Mouse (Mus musculus): ENCODE data around the gene Trpm2. TPM values are rescaled to one million over a fixed set of nuclear protein-coding genes. Genes with fewer than 3 reads are reported as not detected.
A peak's percentile ranks its signal among the peaks of the same experiment; 100 is the strongest.

The Trpm2 gene
- polyA plus RNA-seq, 1 experiment from 2014 or later = 0.34 TPM

- ATAC-seq (replicated peaks; ENCODE audit: insufficient number of reproducible peaks, insufficient read depth, low FRiP score, low read depth) = no peak
- Histone ChIP-seq H3K27ac (no peak overlapping the region), H3K4me2 (peak overlapping the region; percentile 97), H3K9ac (no peak overlapping the region), H3K4me3 (peak overlapping the region; percentile 64; the same call in 1 of the 2 replicates), H3K9me3 (replicated peaks) (no peaks in the 10 kb centered on the region), H3K4me1 (replicated peaks) (peaks cover 14% of the 10 kb centered on the region), H3K27me3 (peaks cover 17% of the 10 kb centered on the region), H3K36me3 (no peaks in the 10 kb centered on the region)
- 86% methylated on average over 27 of the region's 27 CpGs for WGBS
These were observed 69.2 kb downstream of the Trpm2 start for GRCm38 (mm10) chr10:77900903-77901818.

DNA sequence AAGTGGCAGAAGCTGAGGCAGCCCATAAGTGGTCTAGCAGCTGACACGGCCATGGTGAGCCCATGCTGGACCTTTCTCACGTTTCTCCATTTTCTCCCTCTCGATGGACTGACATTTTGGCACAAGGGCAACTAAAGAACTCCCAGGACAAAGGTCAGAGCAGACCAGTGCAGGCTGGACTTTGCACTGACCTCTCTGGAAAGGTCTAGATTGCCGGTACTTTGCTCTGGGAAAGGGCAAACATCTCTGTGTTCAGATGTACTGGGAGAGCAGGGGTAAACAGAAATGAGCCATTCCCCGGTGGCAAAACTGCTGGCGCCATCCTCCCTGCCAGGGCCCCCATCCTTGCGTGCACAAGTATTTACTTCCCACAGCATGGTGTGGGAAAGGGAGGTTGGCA lies 70.2 kb downstream of the Trpm2 start:
- peaks cover 17% of the 10 kb centered on the region for H3K27me3 ChIP-seq
- no peaks in the 10 kb centered on the region for H3K36me3 ChIP-seq
- 82% methylated on average over 7 of the region's 7 CpGs for WGBS
- H3K4me2 ChIP-seq = no peak overlapping the region
- H3K9me3 ChIP-seq (replicated peaks) = no peaks in the 10 kb centered on the region
- no peak for ATAC-seq (replicated peaks; ENCODE audit: insufficient number of reproducible peaks, insufficient read depth, low FRiP score, low read depth)
- peaks cover 14% of the 10 kb centered on the region for H3K4me1 ChIP-seq (replicated peaks)
- no peak overlapping the region for H3K27ac ChIP-seq
- no peak overlapping the region for H3K4me3 ChIP-seq
- no peak overlapping the region for H3K9ac ChIP-seq

- no peaks in the 10 kb centered on the region for H3K4me1 ChIP-seq (replicated peaks)
- ATAC-seq (replicated peaks; ENCODE audit: insufficient number of reproducible peaks, insufficient read depth, low FRiP score, low read depth) = peak; percentile 24; the same call in 1 of the 2 replicates
- no peaks in the 10 kb centered on the region for H3K9me3 ChIP-seq (replicated peaks)
- H3K27ac ChIP-seq = no peak overlapping the region
- WGBS = 29% methylated on average over 5 of the region's 5 CpGs
- H3K27me3 ChIP-seq = peaks cover 1% of the 10 kb centered on the region; the same call in 1 of the 2 replicates
- no peaks in the 10 kb centered on the region for H3K36me3 ChIP-seq
- H3K4me3 ChIP-seq = no peak overlapping the region
- no peak overlapping the region for H3K4me2 ChIP-seq
- no peak overlapping the region for H3K9ac ChIP-seq
These were observed 74.8 kb downstream of the Trpm2 start for GRCm38 (mm10) chr10:77895562-77895961.

DNA sequence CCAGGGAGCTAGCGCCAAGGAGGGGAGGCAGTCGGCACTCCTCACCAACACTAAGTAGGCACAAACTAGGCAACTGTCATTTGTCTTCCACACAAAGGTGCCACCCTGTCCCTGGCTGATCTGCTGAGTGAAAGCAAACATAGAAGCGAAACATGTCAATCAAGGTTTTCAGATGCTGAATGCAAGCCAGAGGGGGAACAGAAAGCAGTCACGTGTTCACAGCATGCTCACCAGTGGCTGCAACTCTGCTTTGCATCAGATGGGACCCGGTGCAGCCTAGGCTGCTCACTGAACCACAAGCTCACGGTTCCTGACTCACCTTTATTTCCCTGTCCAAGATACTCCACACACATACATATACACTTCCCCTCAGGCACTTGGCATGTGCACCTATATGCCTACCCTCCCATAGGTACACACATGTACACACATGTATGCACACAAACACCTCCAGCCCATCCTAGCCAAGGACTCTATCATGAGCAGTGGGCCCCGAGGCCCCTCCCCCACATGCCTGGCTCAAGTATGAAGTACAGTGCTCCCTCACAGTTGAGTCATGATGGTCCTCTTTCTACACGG lies 79.3 kb downstream of the Trpm2 start:
- H3K9ac ChIP-seq = no peak overlapping the region
- WGBS = 80% methylated on average over 8 of the region's 8 CpGs
- ATAC-seq (replicated peaks; ENCODE audit: insufficient number of reproducible peaks, insufficient read depth, low FRiP score, low read depth) = no peak
- peaks cover 13% of the 10 kb centered on the region for H3K27me3 ChIP-seq
- H3K4me2 ChIP-seq = no peak overlapping the region
- no peaks in the 10 kb centered on the region for H3K4me1 ChIP-seq (replicated peaks)
- no peaks in the 10 kb centered on the region for H3K36me3 ChIP-seq
- no peaks in the 10 kb centered on the region for H3K9me3 ChIP-seq (replicated peaks)
- no peak overlapping the region for H3K4me3 ChIP-seq
- H3K27ac ChIP-seq = no peak overlapping the region

GRCm38 (mm10) chr10:77886007-77886747 lies 84.2 kb downstream of the Trpm2 start:
- ATAC-seq (replicated peaks; ENCODE audit: insufficient number of reproducible peaks, insufficient read depth, low FRiP score, low read depth) = no peak
- 41% methylated on average over 12 of the region's 12 CpGs for WGBS

DNA sequence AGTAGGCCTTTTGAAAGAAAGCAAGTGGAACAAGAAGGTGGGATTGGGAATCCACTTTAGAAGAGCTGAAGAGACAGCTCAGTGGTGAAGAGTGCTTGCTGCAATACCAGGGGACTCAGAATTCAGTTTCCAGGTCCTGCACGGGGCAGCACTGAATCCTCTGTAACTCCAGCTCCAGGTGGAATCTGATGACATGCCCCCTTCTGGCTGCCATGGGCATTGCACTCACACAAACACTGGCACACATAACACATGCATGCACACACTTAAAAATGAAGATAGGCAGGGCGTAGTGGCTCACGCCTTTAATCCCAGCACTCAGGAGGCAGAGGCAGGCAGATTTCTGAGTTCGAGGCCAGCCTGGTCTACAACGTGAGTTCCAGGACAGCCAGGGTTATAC lies 87.8 kb downstream of the Trpm2 start:
- Histone ChIP-seq H3K36me3 (no peaks in the 10 kb centered on the region), H3K9ac (no peak overlapping the region), H3K27ac (no peak overlapping the region), H3K4me3 (no peak overlapping the region), H3K9me3 (replicated peaks) (no peaks in the 10 kb centered on the region), H3K27me3 (peaks cover 20% of the 10 kb centered on the region), H3K4me1 (replicated peaks) (no peaks in the 10 kb centered on the region), H3K4me2 (no peak overlapping the region)
- no peak for ATAC-seq (replicated peaks; ENCODE audit: insufficient number of reproducible peaks, insufficient read depth, low FRiP score, low read depth)
- WGBS = 77% methylated on average over 5 of the region's 5 CpGs

More at GRCm38 (mm10) chr10:77886007-77886747, 84.2 kb downstream of the Trpm2 start:
- no peak overlapping the region for H3K9ac ChIP-seq
- H3K36me3 ChIP-seq = no peaks in the 10 kb centered on the region
- H3K4me1 ChIP-seq (replicated peaks) = no peaks in the 10 kb centered on the region
- H3K9me3 ChIP-seq (replicated peaks) = no peaks in the 10 kb centered on the region
- no peak overlapping the region for H3K4me3 ChIP-seq
- no peak overlapping the region for H3K4me2 ChIP-seq
- peaks cover 21% of the 10 kb centered on the region for H3K27me3 ChIP-seq
- H3K27ac ChIP-seq = no peak overlapping the region

- no peak overlapping the region for H3K4me3 ChIP-seq
- WGBS = 59% methylated on average over 3 of the region's 3 CpGs
- no peak overlapping the region for H3K27ac ChIP-seq
- H3K9ac ChIP-seq = no peak overlapping the region
- no peaks in the 10 kb centered on the region for H3K36me3 ChIP-seq
- ATAC-seq (replicated peaks; ENCODE audit: insufficient number of reproducible peaks, insufficient read depth, low FRiP score, low read depth) = no peak
- no peaks in the 10 kb centered on the region for H3K9me3 ChIP-seq (replicated peaks)
- no peaks in the 10 kb centered on the region for H3K4me1 ChIP-seq (replicated peaks)
- no peak overlapping the region for H3K4me2 ChIP-seq
- peaks cover 4% of the 10 kb centered on the region; the same call in 1 of the 2 replicates for H3K27me3 ChIP-seq
These were observed 90.1 kb downstream of the Trpm2 start for GRCm38 (mm10) chr10:77880305-77880704.

- H3K9me3 ChIP-seq (replicated peaks) = no peaks in the 10 kb centered on the region
- no peak overlapping the region for H3K27ac ChIP-seq
- H3K4me1 ChIP-seq (replicated peaks) = no peaks in the 10 kb centered on the region
- H3K4me2 ChIP-seq = no peak overlapping the region
- 55% methylated on average over 6 of the region's 6 CpGs for WGBS
- peaks cover 2% of the 10 kb centered on the region; the same call in 1 of the 2 replicates for H3K27me3 ChIP-seq
- H3K9ac ChIP-seq = no peak overlapping the region
- no peaks in the 10 kb centered on the region for H3K36me3 ChIP-seq
- ATAC-seq (replicated peaks; ENCODE audit: insufficient number of reproducible peaks, insufficient read depth, low FRiP score, low read depth) = no peak
- no peak overlapping the region for H3K4me3 ChIP-seq
These were observed 91.4 kb downstream of the Trpm2 start for GRCm38 (mm10) chr10:77878985-77879384.

DNA sequence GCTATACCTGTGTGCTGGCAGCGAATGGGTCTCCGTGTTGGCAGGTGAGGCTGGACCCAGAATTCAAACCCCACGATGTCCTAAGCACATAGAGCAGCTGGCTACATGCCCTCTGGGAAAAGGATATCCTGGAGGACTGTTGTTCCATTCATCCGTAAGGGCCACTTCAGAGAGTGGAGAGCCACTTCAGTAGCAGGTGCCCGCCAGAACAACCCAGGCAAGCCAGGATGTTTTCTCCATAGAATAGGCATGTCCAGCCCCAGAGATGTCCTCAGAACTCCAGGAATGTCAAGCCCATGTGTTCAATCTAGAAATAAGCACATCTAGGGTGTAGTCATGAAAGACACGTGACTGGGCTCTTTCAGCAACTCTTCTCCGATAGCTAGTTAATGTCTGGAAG lies 100.7 kb downstream of the Trpm2 start:
- Histone ChIP-seq H3K9me3 (replicated peaks) (no peaks in the 10 kb centered on the region), H3K27ac (no peak overlapping the region), H3K4me3 (no peak overlapping the region), H3K4me1 (replicated peaks) (no peaks in the 10 kb centered on the region), H3K27me3 (0 out of 2 replicates have a peak, but pooled peaks cover 5% of the 10 kb centered on the region), H3K36me3 (no peaks in the 10 kb centered on the region), H3K4me2 (no peak overlapping the region), H3K9ac (no peak overlapping the region)
- 79% methylated on average over 7 of the region's 7 CpGs for WGBS
- no peak for ATAC-seq (replicated peaks; ENCODE audit: insufficient number of reproducible peaks, insufficient read depth, low FRiP score, low read depth)

- Histone ChIP-seq H3K36me3 (no peaks in the 10 kb centered on the region), H3K27me3 (0 out of 2 replicates have a peak, but pooled peaks cover 5% of the 10 kb centered on the region), H3K27ac (no peak overlapping the region), H3K4me2 (no peak overlapping the region), H3K9ac (no peak overlapping the region), H3K9me3 (replicated peaks) (no peaks in the 10 kb centered on the region), H3K4me1 (replicated peaks) (no peaks in the 10 kb centered on the region), H3K4me3 (no peak overlapping the region)
- 6% methylated on average over 1 of the region's 1 CpGs for WGBS
- no peak for ATAC-seq (replicated peaks; ENCODE audit: insufficient number of reproducible peaks, insufficient read depth, low FRiP score, low read depth)
These were observed 102.8 kb downstream of the Trpm2 start for GRCm38 (mm10) chr10:77867546-77867945.

- H3K4me2 ChIP-seq = peak overlapping the region; percentile 33; the same call in 1 of the 2 replicates
- H3K9me3 ChIP-seq (replicated peaks) = no peaks in the 10 kb centered on the region
- H3K9ac ChIP-seq = no peak overlapping the region
- H3K36me3 ChIP-seq = no peaks in the 10 kb centered on the region
- H3K4me1 ChIP-seq (replicated peaks) = no peaks in the 10 kb centered on the region
- H3K4me3 ChIP-seq = peak overlapping the region; percentile 13; the same call in 1 of the 2 replicates
- no peak overlapping the region for H3K27ac ChIP-seq
- peaks cover 11% of the 10 kb centered on the region; the same call in 1 of the 2 replicates for H3K27me3 ChIP-seq
- no peak for ATAC-seq (replicated peaks; ENCODE audit: insufficient number of reproducible peaks, insufficient read depth, low FRiP score, low read depth)
- WGBS = 24% methylated on average over 11 of the region's 11 CpGs
These were observed 105.6 kb downstream of the Trpm2 start for GRCm38 (mm10) chr10:77864762-77865143.
